In genomic region chr10:95337589-95337988, GRCm38 (mm10) we compare ENCODE assay signal across 24 mouse cellular contexts. TPM values are rescaled to one million over a fixed set of nuclear protein-coding genes. Genes with fewer than 3 reads are reported as not detected.
DNase-seq lines count a peak whose midpoint lies in the region; ATAC-seq and TF ChIP-seq lines count a peak whose summit lies in the region.
"Had no signal": no experiment of that assay in that cellular context is flagged by ENCODE, and none has a peak within 500 bp of the region (broad histone marks: within the 10 kb centered on the region; RNA-seq: fewer than 3 reads in every experiment).

No protein-coding gene starts in this region.

- 70% methylated on average over 5 of the region's 5 CpGs for WGBS in heart, postnatal 0 days
- 59% methylated on average over 5 of the region's 5 CpGs for WGBS in neural tube, embryonic 13.5 days
- 65% methylated on average over 5 of the region's 5 CpGs for WGBS in neural tube, embryonic 15.5 days

- peak; percentile 76 for DNase-seq in heart, adult 11 months
- DNase-seq in heart, adult 18-20 months, result no peak
- no peak for DNase-seq in heart, postnatal 0 days (ENCODE audit: low spot score)
- no peak for DNase-seq in heart, postnatal 14 days
- DNase-seq in thymus, postnatal 25 days, result no peak
- DNase-seq: adrenal gland, adult 2 months; adrenal gland, postnatal 10 days; adrenal gland, postnatal 25 days; B cell, adult 2 months; cerebellum, adult 11-12 months; cerebellum, adult 2 months; cerebellum, adult 9-10 months; cerebellum, postnatal 10 days; cerebellum, postnatal 25 days had no signal

- no peak for ATAC-seq in heart, postnatal 0 days (ENCODE audit: insufficient read depth, low read depth)
- ATAC-seq in neural tube, embryonic 13.5 days (ENCODE audit: low read depth), result no peak
- no peak for ATAC-seq in neural tube, embryonic 15.5 days (ENCODE audit: low FRiP score)
- ATAC-seq: CD4-positive, CD25-positive, alpha-beta regulatory T cell, adult 4 months had no signal

- no peaks in the 10 kb centered on the region for H3K36me3 ChIP-seq in heart, postnatal 0 days (replicated peaks; ENCODE audit: control insufficient read depth, insufficient read depth, low read length)
- no peaks in the 10 kb centered on the region for H3K36me3 ChIP-seq in neural tube, embryonic 13.5 days
- no peaks in the 10 kb centered on the region for H3K36me3 ChIP-seq in neural tube, embryonic 15.5 days
- no peaks in the 10 kb centered on the region for H3K36me3 ChIP-seq in myocyte (ENCODE audit: control insufficient read depth, insufficient read depth)
- H3K36me3 ChIP-seq: embryonic facial prominence, embryonic 10.5 days; embryonic facial prominence, embryonic 12.5 days; forebrain, embryonic 15.5 days; G1E had no signal

- H3K27me3 ChIP-seq in heart, postnatal 0 days (ENCODE audit: control insufficient read depth, insufficient read depth, low read length), result no peaks in the 10 kb centered on the region
- H3K27me3 ChIP-seq in neural tube, embryonic 13.5 days, result no peaks in the 10 kb centered on the region
- H3K27me3 ChIP-seq in neural tube, embryonic 15.5 days (replicated peaks), result no peaks in the 10 kb centered on the region
- H3K27me3 ChIP-seq in myocyte (ENCODE audit: control insufficient read depth, insufficient read depth, insufficient read length), result no peaks in the 10 kb centered on the region
- H3K27me3 ChIP-seq: CH12.LX; embryonic facial prominence, embryonic 12.5 days; forebrain, embryonic 13.5 days; forebrain, embryonic 15.5 days had no signal

- TF ChIP-seq EP300 in heart, postnatal 0 days (IDR thresholded peaks at IDR 0.05; ENCODE audit: low read depth), result no peak

- no peak for TF ChIP-seq CTCF in heart, postnatal 0 days (IDR thresholded peaks at IDR 0.05; ENCODE audit: low read depth)

- no peak for TF ChIP-seq POLR2A in myocyte (IDR thresholded peaks at IDR 0.05; ENCODE audit: insufficient read length, low read depth)

- intact Hi-C loops in heart, postnatal 14 days (cut with DNase I), result loop anchor here (2.0 to 5.0 kb wide), 2 partner anchors 50 to 79 kb away; partner anchors contain the start of gene Socs2

- H3K9ac ChIP-seq in heart, postnatal 0 days (replicated peaks; ENCODE audit: low read depth, low read length), result no peak overlapping the region
- no peak overlapping the region for H3K9ac ChIP-seq in neural tube, embryonic 13.5 days
- H3K9ac ChIP-seq in neural tube, embryonic 15.5 days (replicated peaks), result no peak overlapping the region
- H3K9ac ChIP-seq: embryonic facial prominence, embryonic 12.5 days; forebrain, embryonic 13.5 days; forebrain, embryonic 15.5 days had no signal

- no peaks in the 10 kb centered on the region for H3K79me2 ChIP-seq in myocyte (ENCODE audit: control insufficient read depth, insufficient read depth)

- peak overlapping the region; percentile 39; the same call in 1 of the 2 replicates for H3K4me2 ChIP-seq in heart, postnatal 0 days (ENCODE audit: low read depth, low read length)
- no peak overlapping the region for H3K4me2 ChIP-seq in neural tube, embryonic 13.5 days
- no peak overlapping the region for H3K4me2 ChIP-seq in neural tube, embryonic 15.5 days
- peak overlapping the region; percentile 58 for H3K4me2 ChIP-seq in myocyte (ENCODE audit: low read depth)
- H3K4me2 ChIP-seq: embryonic facial prominence, embryonic 12.5 days; forebrain, embryonic 13.5 days; forebrain, embryonic 15.5 days had no signal

- H3K4me3 ChIP-seq in heart, postnatal 0 days (ENCODE audit: low read depth, low read length), result no peak overlapping the region
- no peak overlapping the region for H3K4me3 ChIP-seq in neural tube, embryonic 13.5 days
- no peak overlapping the region for H3K4me3 ChIP-seq in neural tube, embryonic 15.5 days (replicated peaks)
- H3K4me3 ChIP-seq in myocyte, result peak overlapping the region; percentile 3
- H3K4me3 ChIP-seq: embryonic facial prominence, embryonic 10.5 days; embryonic facial prominence, embryonic 12.5 days; forebrain, embryonic 13.5 days; forebrain, embryonic 15.5 days had no signal

- peaks cover 17% of the 10 kb centered on the region for H3K4me1 ChIP-seq in heart, postnatal 0 days (ENCODE audit: control insufficient read depth, insufficient read depth)
- H3K4me1 ChIP-seq in neural tube, embryonic 13.5 days (replicated peaks), result peaks cover 11% of the 10 kb centered on the region
- peaks cover 12% of the 10 kb centered on the region; the same call in 1 of the 2 replicates for H3K4me1 ChIP-seq in neural tube, embryonic 15.5 days

- H3K9me3 ChIP-seq in heart, postnatal 0 days (replicated peaks; ENCODE audit: control insufficient read depth, low read length), result no peaks in the 10 kb centered on the region
- no peaks in the 10 kb centered on the region for H3K9me3 ChIP-seq in neural tube, embryonic 13.5 days
- H3K9me3 ChIP-seq in neural tube, embryonic 15.5 days (replicated peaks), result no peaks in the 10 kb centered on the region
- H3K9me3 ChIP-seq: embryonic facial prominence, embryonic 10.5 days; embryonic facial prominence, embryonic 12.5 days; forebrain, embryonic 13.5 days; forebrain, embryonic 15.5 days; G1E had no signal

- H3ac ChIP-seq in myocyte (ENCODE audit: control insufficient read depth, insufficient read length), result no peak overlapping the region

- H3K27ac ChIP-seq in heart, postnatal 0 days (ENCODE audit: low read depth), result no peak overlapping the region
- 0 out of 2 replicates have a peak overlapping the region, but pooled peaks have one; percentile 42 for H3K27ac ChIP-seq in neural tube, embryonic 13.5 days (replicated peaks)
- no peak overlapping the region for H3K27ac ChIP-seq in neural tube, embryonic 15.5 days (replicated peaks)
- H3K27ac ChIP-seq: embryonic facial prominence, embryonic 10.5 days; embryonic facial prominence, embryonic 12.5 days; forebrain, embryonic 15.5 days had no signal

TF ChIP-seq in myocyte, 11 proteins besides CTCF, POLR2A, EP300 and RAD21:
- TF ChIP-seq MYOG (IDR thresholded peaks at IDR 0.05; ENCODE audit: control insufficient read depth in 1 of 3, insufficient read depth in 1 of 3, insufficient read length in 2 of 3, low read depth in 2 of 3) (no peak), USF1 (IDR thresholded peaks at IDR 0.05; ENCODE audit: low read depth) (no peak), MYOD1 (IDR thresholded peaks at IDR 0.05; ENCODE audit: control insufficient read depth in 1 of 3, insufficient read length in 2 of 3, low read depth in 2 of 3) (no peak), TCF3 (IDR thresholded peaks at IDR 0.05; ENCODE audit: insufficient read length, low read depth) (no peak), MAX (IDR thresholded peaks at IDR 0.05; ENCODE audit: low read depth) (no peak), POLR2AphosphoS2 (IDR thresholded peaks at IDR 0.05; ENCODE audit: insufficient read length, low read depth) (no peak), TCF12 (IDR thresholded peaks at IDR 0.05; ENCODE audit: insufficient read depth, poor library complexity, severe bottlenecking) (no peak), CEBPB (IDR thresholded peaks at IDR 0.05; ENCODE audit: insufficient read depth, poor library complexity, severe bottlenecking) (no peak), SRF (IDR thresholded peaks at IDR 0.05; ENCODE audit: control insufficient read depth, insufficient read length, low read depth) (no peak), E2F4 (IDR thresholded peaks at IDR 0.05; ENCODE audit: insufficient read depth) (no peak), REST (IDR thresholded peaks at IDR 0.05; ENCODE audit: insufficient read depth, insufficient read length) (no peak)

RNA-seq across cellular contexts. Expression of gene Cradd, which starts 13.7 kb away (rescaled TPM):
- total RNA-seq in heart, adult 18-20 months (2021), result 1 to 10 TPM; 6.4 to 8.4 TPM
- 20.1 and 21.1 TPM in 2 replicates for total RNA-seq in heart, postnatal 0 days (2014; rRNA removed; ENCODE audit: low replicate concordance)
- polyA plus RNA-seq in heart, postnatal 0 days (2015; fragmentation: Nextera tagmentation; extraction: Ambion mirVana), result 11.6 and 12.2 TPM in 2 replicates
- 10 to 100 TPM; 10.5 TPM for total RNA-seq in heart, postnatal 14 days (2021)
- polyA plus RNA-seq in neural tube, embryonic 13.5 days (2015; fragmentation: Nextera tagmentation; extraction: Ambion mirVana), result 12.4 and 14.8 TPM in 2 replicates
- polyA plus RNA-seq in neural tube, embryonic 15.5 days (2015; fragmentation: Nextera tagmentation; extraction: Ambion mirVana), result 8.2 and 9.8 TPM in 2 replicates
- 9.5 TPM for polyA plus RNA-seq in myocyte (2012; fragmentation: generic; extraction: Trizol)

Comparison
In these comparisons a context has a peak if more than half of its experiments do, and no peak if none do; other contexts are left out.
1. H3K4me2 ChIP-seq: peak in heart, postnatal 0 days (single experiment) and myocyte (single experiment); none in neural tube, embryonic 13.5 days (single experiment) and neural tube, embryonic 15.5 days (single experiment).